Mouse (Mus musculus): Measurements from ENCODE around the gene Cyba.

Gene Cyba

Small RNA genes lying within 50 kb of the gene (microRNA-seq; reads per million reads assigned to microRNA genes)
- gene Gm24366, result 0 reads per million in 2 experiments

All from adrenal gland (tissue).